Mouse (Mus musculus) cortical plate, adult 2 months (tissue): ENCODE results near the gene Rpl4.

Experiments
- CTCF ChIP-seq: fragments of 200-500 bp; IDR thresholded peaks from 2 replicates; pipeline ENCODE4 v1.5.1; 2011; ENCODE audit warnings: mild to moderate bottlenecking, control low read depth, low read length; ENCODE audit not compliant: insufficient read depth; ENCODE audit errors: extremely low read depth
- POLR2A ChIP-seq: fragments of 200-500 bp; IDR thresholded peaks from 2 replicates; pipeline ENCODE4 v1.6.1; 2011; ENCODE audit warnings: mild to moderate bottlenecking, low read length, control low read depth; ENCODE audit not compliant: insufficient read depth; ENCODE audit errors: extremely low read depth

DNA sequence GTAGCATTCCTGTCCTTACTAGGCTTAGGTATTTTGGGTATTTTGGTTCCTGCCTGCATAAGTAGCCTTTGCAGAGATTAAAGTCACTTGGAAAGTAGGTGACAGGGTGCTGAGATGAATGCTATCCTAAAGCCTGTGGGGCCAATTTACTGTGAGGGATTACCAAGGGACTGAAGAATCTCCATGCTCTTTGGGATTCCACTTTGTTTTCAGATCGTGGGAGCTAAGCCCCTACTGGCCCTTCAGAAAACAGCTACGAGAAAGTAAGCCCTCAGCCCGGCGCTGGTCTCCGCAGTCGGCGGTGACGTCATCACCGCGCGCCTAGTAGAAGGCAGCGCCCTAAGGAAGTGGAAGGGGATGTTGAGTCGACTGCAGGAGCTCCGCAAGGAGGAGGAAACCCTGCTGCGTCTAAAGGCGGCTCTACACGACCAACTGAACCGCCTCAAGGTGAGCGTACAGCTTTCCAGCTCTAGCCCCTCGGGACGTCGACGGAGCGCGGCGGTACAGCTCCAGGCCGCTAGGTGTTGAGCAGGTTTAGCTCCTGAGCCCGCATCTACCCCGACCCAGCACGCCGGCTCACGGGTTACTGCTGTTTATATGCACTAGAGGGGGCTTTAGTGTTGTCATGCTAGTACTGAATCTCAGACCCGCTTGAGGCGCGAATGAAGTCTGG is 5.9 kb downstream of the Rpl4 start, which contains the start of gene Snapc5:
- TF ChIP-seq CTCF (peak; percentile 44; the same call in 1 of the 2 replicates), POLR2A (peak; percentile 87)
